In genomic region chr1:182797048-182797447, GRCm38 (mm10) we compare ENCODE assay signal across 10 mouse cellular contexts. TPM values are rescaled to one million over a fixed set of nuclear protein-coding genes. Genes with fewer than 3 reads are reported as not detected.
DNase-seq lines count a peak whose midpoint lies in the region; ATAC-seq and TF ChIP-seq lines count a peak whose summit lies in the region.
"Had no signal": no experiment of that assay in that cellular context is flagged by ENCODE, and none has a peak within 500 bp of the region (broad histone marks: within the 10 kb centered on the region; RNA-seq: fewer than 3 reads in every experiment).

No protein-coding gene starts in this region.

- H3K9me3 ChIP-seq in forebrain, embryonic 12.5 days: no peaks in the 10 kb centered on the region
- peaks cover 8% of the 10 kb centered on the region for H3K9me3 ChIP-seq in forebrain, embryonic 10.5 days
- no peaks in the 10 kb centered on the region for H3K9me3 ChIP-seq in liver, postnatal 0 days (ENCODE audit: low read length)

- H3K4me1 ChIP-seq in forebrain, embryonic 12.5 days: peaks cover 19% of the 10 kb centered on the region
- H3K4me1 ChIP-seq in forebrain, embryonic 10.5 days: peaks cover 8% of the 10 kb centered on the region
- 0 out of 2 replicates have a peak, but pooled peaks cover 5% of the 10 kb centered on the region for H3K4me1 ChIP-seq in liver, postnatal 0 days (ENCODE audit: insufficient read depth)

- peak; percentile 79 for ATAC-seq in forebrain, embryonic 12.5 days (ENCODE audit: low FRiP score)
- ATAC-seq in liver, postnatal 0 days: no peak

- no peak overlapping the region for H3K4me2 ChIP-seq in forebrain, embryonic 12.5 days
- no peak overlapping the region for H3K4me2 ChIP-seq in liver, postnatal 0 days (ENCODE audit: low read depth, low read length)

- no peaks in the 10 kb centered on the region for H3K36me3 ChIP-seq in forebrain, embryonic 12.5 days (replicated peaks)
- H3K36me3 ChIP-seq in forebrain, embryonic 10.5 days (replicated peaks): no peaks in the 10 kb centered on the region
- H3K36me3 ChIP-seq in liver, postnatal 0 days (replicated peaks; ENCODE audit: insufficient read depth, low read length): no peaks in the 10 kb centered on the region

- H3K27me3 ChIP-seq in forebrain, embryonic 12.5 days: no peaks in the 10 kb centered on the region
- H3K27me3 ChIP-seq in forebrain, embryonic 10.5 days (ENCODE audit: poor library complexity, severe bottlenecking): 0 out of 2 replicates have a peak, but pooled peaks cover 3% of the 10 kb centered on the region
- H3K27me3 ChIP-seq in liver, postnatal 0 days (ENCODE audit: insufficient read depth, low read length): no peaks in the 10 kb centered on the region

- no peak for TF ChIP-seq EP300 in liver, postnatal 0 days (IDR thresholded peaks at IDR 0.05; ENCODE audit: low read depth)

- peak overlapping the region; percentile 50; the same call in 1 of the 2 replicates for H3K27ac ChIP-seq in forebrain, embryonic 12.5 days
- no peak overlapping the region for H3K27ac ChIP-seq in forebrain, embryonic 10.5 days
- no peak overlapping the region for H3K27ac ChIP-seq in liver, postnatal 0 days (ENCODE audit: low read depth)
- H3K27ac ChIP-seq: macrophage had no signal

- no peak overlapping the region for H3K4me3 ChIP-seq in forebrain, embryonic 12.5 days (replicated peaks)
- no peak overlapping the region for H3K4me3 ChIP-seq in forebrain, embryonic 10.5 days
- no peak overlapping the region for H3K4me3 ChIP-seq in liver, postnatal 0 days (ENCODE audit: low read depth, low read length)

- no peak for TF ChIP-seq CTCF in liver, postnatal 0 days (IDR thresholded peaks at IDR 0.05; ENCODE audit: low read depth)

- 72% methylated on average over 14 of the region's 14 CpGs for WGBS in forebrain, embryonic 12.5 days
- 87% methylated on average over 14 of the region's 14 CpGs for WGBS in forebrain, embryonic 10.5 days
- WGBS in liver, postnatal 0 days (ENCODE audit: insufficient replicate concordance): 75% methylated on average over 14 of the region's 14 CpGs

- DNase-seq in forebrain, embryonic 10.5 days (ENCODE audit: extremely low spot score, low spot score): no peak
- peak; percentile 33 to 44 for DNase-seq in layer of hippocampus, adult 8-10 months (ENCODE audit: low spot score in 2 of 2)
- no peak for DNase-seq in layer of hippocampus, postnatal 10 days (ENCODE audit: low spot score in 2 of 2)
- DNase-seq in left cerebral cortex, adult 9 months (ENCODE audit: low spot score in 2 of 2): peak; percentile 45 to 66
- peak; percentile 52 to 53 for DNase-seq in right cerebral cortex, adult 2 months (ENCODE audit: low spot score in 2 of 2)
- no peak for DNase-seq in adrenal gland, adult (ENCODE audit: inconsistent age in 2 of 2, low spot score in 1 of 2)
- DNase-seq in liver, postnatal 0 days: no peak

- H3K9ac ChIP-seq in forebrain, embryonic 12.5 days: no peak overlapping the region
- no peak overlapping the region for H3K9ac ChIP-seq in liver, postnatal 0 days (replicated peaks)

RNA-seq across cellular contexts. Expression of gene Susd4, which starts 33.4 kb away (rescaled TPM):
- polyA plus RNA-seq in forebrain, embryonic 12.5 days (2016; fragmentation: Nextera tagmentation; extraction: Ambion mirVana): 19.3 and 21.6 TPM in 2 replicates
- 10.5 and 13.9 TPM in 2 replicates for polyA plus RNA-seq in forebrain, embryonic 10.5 days (2016; fragmentation: Nextera tagmentation; extraction: Ambion mirVana)
- total RNA-seq in layer of hippocampus, adult 8-10 months (2022): 100 to 1,000 TPM; 116 to 129 (median 123) TPM
- 100 to 1,000 TPM in 1 of 2 experiments, 10 to 100 TPM in 1; 94.1 to 100 TPM for total RNA-seq in layer of hippocampus, postnatal 10 days (2021)
- polyA plus RNA-seq in liver, postnatal 0 days (2015; fragmentation: Nextera tagmentation; extraction: Ambion mirVana): 1.9 and 2.0 TPM in 2 replicates
- total RNA-seq: granulocyte monocyte progenitor cell, adult 5-6 weeks had no signal
- polyA plus RNA-seq: macrophage had no signal

RNA-seq across cellular contexts. Expression of gene Ccdc185, which starts 48.1 kb away (rescaled TPM):
- not detected in 2 replicates for polyA plus RNA-seq in forebrain, embryonic 12.5 days (2016; fragmentation: Nextera tagmentation; extraction: Ambion mirVana)
- polyA plus RNA-seq in forebrain, embryonic 10.5 days (2016; fragmentation: Nextera tagmentation; extraction: Ambion mirVana): not detected in 2 replicates
- total RNA-seq in layer of hippocampus, adult 8-10 months (2022): under 1 TPM in 3 of 4 experiments, not detected in 1; 0.18 to 0.25 (median 0.20) TPM
- under 1 TPM in 1 of 2 experiments, not detected in 1; 0.16 TPM for total RNA-seq in layer of hippocampus, postnatal 10 days (2021)
- polyA plus RNA-seq in liver, postnatal 0 days (2015; fragmentation: Nextera tagmentation; extraction: Ambion mirVana): not detected in 2 replicates
- total RNA-seq: granulocyte monocyte progenitor cell, adult 5-6 weeks had no signal
- polyA plus RNA-seq: macrophage had no signal

Comparison
In these comparisons a context has a peak if more than half of its experiments do, and no peak if none do; other contexts are left out.
1. DNase-seq: peak in layer of hippocampus, adult 8-10 months (2 of 2), left cerebral cortex, adult 9 months (2 of 2) and right cerebral cortex, adult 2 months (2 of 2); none in forebrain, embryonic 10.5 days (single experiment), layer of hippocampus, postnatal 10 days (0 of 2), adrenal gland, adult (0 of 2) and liver, postnatal 0 days (single experiment).